16 mouse cellular contexts compared by ENCODE assay signal in genomic region chr2:166891366-166891880, GRCm38 (mm10). TPM values are rescaled to one million over a fixed set of nuclear protein-coding genes. Genes with fewer than 3 reads are reported as not detected.
DNase-seq lines count a peak whose midpoint lies in the region; ATAC-seq and TF ChIP-seq lines count a peak whose summit lies in the region.
"Had no signal": no experiment of that assay in that cellular context is flagged by ENCODE, and none has a peak within 500 bp of the region (broad histone marks: within the 10 kb centered on the region; RNA-seq: fewer than 3 reads in every experiment).

No protein-coding gene starts in this region.

- TF ChIP-seq CTCF in layer of hippocampus, adult 2 months (conservative IDR thresholded peaks at IDR 0.05), result peak; percentile 44
- TF ChIP-seq CTCF in E14TG2a.4 (conservative IDR thresholded peaks at IDR 0.05; ENCODE audit: low read length), result no peak; the same call in 1 of the 2 replicates

- peaks cover 46% of the 10 kb centered on the region for H3K4me1 ChIP-seq in E14TG2a.4 (replicated peaks; ENCODE audit: low read depth, low read length)
- H3K4me1 ChIP-seq: kidney, embryonic 15.5 days; limb, embryonic 15.5 days had no signal

- H3K9me3 ChIP-seq in E14TG2a.4 (ENCODE audit: low read length), result no peaks in the 10 kb centered on the region
- H3K9me3 ChIP-seq: kidney, embryonic 15.5 days; limb, embryonic 15.5 days; midbrain, embryonic 12.5 days had no signal

- DNase-seq in layer of hippocampus, adult 2 months (ENCODE audit: low spot score in 2 of 2), result no peak
- no peak for DNase-seq in layer of hippocampus, adult 9-11 months
- peak; percentile 34 for DNase-seq in A20 (ENCODE audit: low read depth, low spot score)
- peak; percentile 60 for DNase-seq in adrenal gland, postnatal 14 days
- no peak for DNase-seq in heart, postnatal 14 days
- DNase-seq: cerebellum, postnatal 25 days; gastrocnemius, postnatal 10 days; heart, postnatal 10 days had no signal

- no peaks in the 10 kb centered on the region for H3K27me3 ChIP-seq in E14TG2a.4 (ENCODE audit: insufficient read depth, low read length)
- H3K27me3 ChIP-seq: kidney, embryonic 15.5 days; limb, embryonic 15.5 days; midbrain, embryonic 12.5 days; Patski had no signal

- H3K4me3 ChIP-seq in layer of hippocampus, adult 2 months, result no peak overlapping the region
- H3K4me3 ChIP-seq in E14TG2a.4 (replicated peaks; ENCODE audit: low read length), result peak overlapping the region; percentile 20; the same call in 1 of the 2 replicates
- H3K4me3 ChIP-seq: kidney, embryonic 15.5 days; limb, embryonic 15.5 days; midbrain, embryonic 12.5 days had no signal

- no peak for ATAC-seq in megakaryocyte, adult 5-6 weeks (ENCODE audit: poor library complexity, severe bottlenecking)
- ATAC-seq: CD4-positive, CD25-positive, alpha-beta regulatory T cell, adult 4 months; hindbrain, embryonic 16.5 days; Patski had no signal

- intact Hi-C loops in heart, postnatal 14 days (cut with DNase I), result no loop called here

- H3K27ac ChIP-seq in layer of hippocampus, adult 2 months, result no peak overlapping the region
- H3K27ac ChIP-seq: kidney, embryonic 15.5 days; limb, embryonic 15.5 days; midbrain, embryonic 12.5 days had no signal

- peaks cover 67% of the 10 kb centered on the region for H3K36me3 ChIP-seq in E14TG2a.4 (ENCODE audit: insufficient read depth, low read length)

RNA-seq across cellular contexts. Expression of gene Cse1l, which starts 14.4 kb away (rescaled TPM):
- total RNA-seq in layer of hippocampus, adult 2 months (2021), result 10 to 100 TPM; 48.7 to 51.4 TPM
- total RNA-seq in adrenal gland, postnatal 14 days (2021), result 59.1 and 61.2 TPM in 2 replicates
- total RNA-seq in heart, postnatal 14 days (2021), result 10 to 100 TPM; 43.2 to 44.3 TPM
- 87.8 and 109 TPM in 2 replicates for total RNA-seq in megakaryocyte, adult 5-6 weeks (2015)
- total RNA-seq in megakaryocyte, adult 5-6 weeks (2017), result 74.4 and 83.1 TPM in 2 replicates

Comparison
In these comparisons a context has a peak if more than half of its experiments do, and no peak if none do; other contexts are left out.
1. DNase-seq: peak in A20 (single experiment) and adrenal gland, postnatal 14 days (single experiment); none in layer of hippocampus, adult 2 months (0 of 2), layer of hippocampus, adult 9-11 months (single experiment) and heart, postnatal 14 days (0 of 2).